Mouse (Mus musculus): ENCODE measurements around the gene Zfp362. TPM values are rescaled to one million over a fixed set of nuclear protein-coding genes. Genes with fewer than 3 reads are reported as not detected.

Gene Zfp362
- polyA plus RNA-seq, 1 experiment from 2014 or later = 31.3 TPM

DNA sequence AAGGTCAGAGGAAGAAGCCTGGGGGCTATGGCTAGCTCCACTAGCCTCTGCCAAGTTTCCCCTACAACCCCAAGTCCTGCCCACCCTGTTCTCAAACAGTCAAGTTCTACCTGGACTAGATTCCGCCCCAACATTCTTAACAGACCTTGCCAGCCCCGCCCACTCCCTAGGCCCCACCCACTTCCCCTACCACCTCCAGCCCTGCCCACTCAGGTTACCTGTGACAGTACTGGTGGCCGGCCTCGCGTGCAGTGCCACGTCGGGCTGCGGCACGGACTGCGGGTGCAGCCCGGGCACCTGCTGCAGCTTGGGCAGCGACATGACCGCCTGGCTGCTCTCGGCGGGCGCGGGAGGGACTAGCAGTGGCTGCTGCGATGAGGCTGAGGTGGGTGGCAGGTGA, 16.2 kb downstream of the Zfp362 start:
- H3K9me3 ChIP-seq (ENCODE audit: control insufficient read depth, low read length) = no peaks in the 10 kb centered on the region
- no peak for DNase-seq (ENCODE audit: low spot score)
- peak; percentile 45; the same call in 1 of the 2 replicates for ATAC-seq (replicated peaks; ENCODE audit: low FRiP score, low TSS enrichment, low read depth)
- H3K4me3 ChIP-seq (ENCODE audit: low read depth, low read length) = no peak overlapping the region
- H3K36me3 ChIP-seq (ENCODE audit: control insufficient read depth, insufficient read depth, low read length) = peaks cover 57% of the 10 kb centered on the region
- no peaks in the 10 kb centered on the region for H3K27me3 ChIP-seq (replicated peaks; ENCODE audit: control insufficient read depth, insufficient read depth, low read length)
- H3K4me1 ChIP-seq (replicated peaks; ENCODE audit: control insufficient read depth, insufficient read depth, low read length) = peaks cover 4% of the 10 kb centered on the region; the same call in 1 of the 2 replicates
- H3K9ac ChIP-seq (ENCODE audit: low read length) = no peak overlapping the region
- H3K4me2 ChIP-seq (ENCODE audit: low read length) = peak overlapping the region; percentile 26
- 44% methylated on average over 18 of the region's 18 CpGs for WGBS
- H3K27ac ChIP-seq (ENCODE audit: low read depth) = no peak overlapping the region

GRCm38 (mm10) chr4:128788108-128788507, 17.7 kb downstream of the Zfp362 start:
- Histone ChIP-seq H3K36me3 (ENCODE audit: control insufficient read depth, insufficient read depth, low read length) (peaks cover 71% of the 10 kb centered on the region), H3K27ac (ENCODE audit: low read depth) (no peak overlapping the region), H3K4me2 (ENCODE audit: low read length) (no peak overlapping the region), H3K27me3 (replicated peaks; ENCODE audit: control insufficient read depth, insufficient read depth, low read length) (no peaks in the 10 kb centered on the region), H3K9me3 (ENCODE audit: control insufficient read depth, low read length) (no peaks in the 10 kb centered on the region), H3K4me3 (ENCODE audit: low read depth, low read length) (no peak overlapping the region), H3K9ac (ENCODE audit: low read length) (no peak overlapping the region), H3K4me1 (replicated peaks; ENCODE audit: control insufficient read depth, insufficient read depth, low read length) (peaks cover 4% of the 10 kb centered on the region; the same call in 1 of the 2 replicates)
- WGBS = 94% methylated on average over 4 of the region's 4 CpGs
- ATAC-seq (replicated peaks; ENCODE audit: low FRiP score, low TSS enrichment, low read depth) (no peak), DNase-seq (ENCODE audit: low spot score) (no peak)

DNA sequence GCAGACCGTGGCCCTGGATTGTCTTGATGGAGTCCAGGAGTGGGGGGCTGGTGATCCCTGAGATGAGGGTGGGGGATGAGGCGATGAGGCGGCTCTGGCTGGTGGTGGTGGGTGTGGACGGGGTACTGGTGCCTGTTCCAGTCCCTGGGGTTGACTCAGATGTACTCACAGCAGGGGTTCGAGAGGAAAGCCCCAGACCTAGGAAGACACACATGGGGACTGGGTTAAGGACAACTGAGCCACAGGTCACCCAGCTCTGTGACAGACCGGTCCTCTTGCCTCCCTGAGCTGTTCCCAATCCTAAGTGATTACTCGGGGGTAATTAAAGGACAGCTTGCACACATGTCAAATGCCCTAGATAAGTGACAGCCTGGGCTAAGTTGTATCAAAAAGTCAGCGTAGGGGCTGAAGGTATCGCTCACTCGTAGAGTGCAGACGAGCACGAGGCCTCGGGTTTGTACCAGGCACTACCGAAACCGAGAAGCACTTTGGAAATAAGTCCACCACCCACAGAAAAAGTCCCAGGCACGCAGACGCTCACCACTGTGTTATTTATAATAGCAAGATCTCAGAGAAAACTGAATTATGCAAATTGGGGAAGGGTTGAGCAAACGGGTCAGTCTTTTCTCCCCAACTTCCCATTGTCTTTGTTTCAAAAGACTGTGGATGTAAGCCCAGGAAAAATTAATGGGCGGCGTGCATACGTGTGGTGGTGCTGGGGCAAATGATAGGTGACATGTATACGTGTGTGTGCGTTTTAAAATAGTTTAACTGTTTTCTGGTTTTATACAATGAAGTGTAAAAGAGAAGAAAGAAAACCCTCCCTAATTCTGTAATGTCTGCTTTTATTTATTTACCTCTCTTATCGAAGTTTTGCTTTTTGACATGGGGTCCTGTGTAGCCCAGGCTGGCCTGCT, 18.6 kb downstream of the Zfp362 start:
- ATAC-seq (replicated peaks; ENCODE audit: low FRiP score, low TSS enrichment, low read depth) (no peak), DNase-seq (ENCODE audit: low spot score) (no peak)
- Histone ChIP-seq H3K9ac (ENCODE audit: low read length) (no peak overlapping the region), H3K27ac (ENCODE audit: low read depth) (no peak overlapping the region), H3K27me3 (replicated peaks; ENCODE audit: control insufficient read depth, insufficient read depth, low read length) (no peaks in the 10 kb centered on the region), H3K36me3 (ENCODE audit: control insufficient read depth, insufficient read depth, low read length) (peaks cover 74% of the 10 kb centered on the region), H3K4me3 (ENCODE audit: low read depth, low read length) (no peak overlapping the region), H3K4me1 (replicated peaks; ENCODE audit: control insufficient read depth, insufficient read depth, low read length) (peaks cover 5% of the 10 kb centered on the region; the same call in 1 of the 2 replicates), H3K4me2 (ENCODE audit: low read length) (no peak overlapping the region), H3K9me3 (ENCODE audit: control insufficient read depth, low read length) (no peaks in the 10 kb centered on the region)
- WGBS = 87% methylated on average over 24 of the region's 24 CpGs

DNA sequence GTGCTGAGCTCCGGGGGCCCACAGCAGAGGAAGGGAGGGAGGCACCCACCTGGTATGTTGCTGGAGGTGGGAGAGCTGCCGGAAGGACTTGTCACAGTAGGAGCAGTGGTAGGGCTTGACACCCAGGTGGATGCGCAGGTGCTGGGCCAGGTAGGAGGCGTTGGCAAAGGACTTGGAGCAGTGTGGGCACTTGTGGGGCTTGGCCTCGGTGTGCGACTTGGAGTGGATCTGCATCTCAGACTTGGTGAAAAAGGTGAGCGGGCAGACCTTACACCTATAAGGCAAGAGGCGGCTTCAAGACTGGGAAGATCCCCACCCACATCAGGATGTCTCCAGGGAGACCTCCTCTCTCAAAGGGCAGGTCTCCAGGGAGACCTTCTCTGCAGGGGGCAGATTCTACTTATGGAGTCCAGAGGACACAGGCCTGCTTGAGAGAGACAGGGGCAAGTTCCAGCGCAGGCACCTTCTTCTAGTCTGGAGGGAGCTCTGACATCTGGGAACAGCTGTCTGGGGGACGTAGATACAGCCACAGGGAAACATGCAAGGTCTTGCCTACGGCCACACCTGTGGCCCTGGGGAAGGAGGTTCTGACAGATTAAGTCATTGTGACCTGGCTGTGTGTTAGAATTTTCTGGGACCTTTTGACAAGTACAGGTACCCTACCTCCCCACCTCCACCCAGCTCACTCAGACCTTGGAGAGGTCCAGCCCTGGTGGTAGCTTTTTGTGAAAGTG, 19.8 kb downstream of the Zfp362 start:
- no peak overlapping the region for H3K4me2 ChIP-seq (ENCODE audit: low read length)
- 91% methylated on average over 11 of the region's 11 CpGs for WGBS
- no peaks in the 10 kb centered on the region for H3K9me3 ChIP-seq (ENCODE audit: control insufficient read depth, low read length)
- DNase-seq (ENCODE audit: low spot score) (no peak), ATAC-seq (replicated peaks; ENCODE audit: low FRiP score, low TSS enrichment, low read depth) (no peak)
- H3K27me3 ChIP-seq (replicated peaks; ENCODE audit: control insufficient read depth, insufficient read depth, low read length) = no peaks in the 10 kb centered on the region
- peaks cover 81% of the 10 kb centered on the region for H3K36me3 ChIP-seq (ENCODE audit: control insufficient read depth, insufficient read depth, low read length)
- peaks cover 8% of the 10 kb centered on the region; the same call in 1 of the 2 replicates for H3K4me1 ChIP-seq (replicated peaks; ENCODE audit: control insufficient read depth, insufficient read depth, low read length)
- H3K27ac ChIP-seq (ENCODE audit: low read depth) = no peak overlapping the region
- no peak overlapping the region for H3K4me3 ChIP-seq (ENCODE audit: low read depth, low read length)
- no peak overlapping the region for H3K9ac ChIP-seq (ENCODE audit: low read length)

- no peak for DNase-seq (ENCODE audit: low spot score)
- no peak overlapping the region for H3K4me2 ChIP-seq (ENCODE audit: low read length)
- no peak for ATAC-seq (replicated peaks; ENCODE audit: low FRiP score, low TSS enrichment, low read depth)
- H3K9ac ChIP-seq (ENCODE audit: low read length) = no peak overlapping the region
- H3K4me3 ChIP-seq (ENCODE audit: low read depth, low read length) = no peak overlapping the region
- H3K36me3 ChIP-seq (ENCODE audit: control insufficient read depth, insufficient read depth, low read length) = peaks cover 88% of the 10 kb centered on the region
- H3K27me3 ChIP-seq (replicated peaks; ENCODE audit: control insufficient read depth, insufficient read depth, low read length) = no peaks in the 10 kb centered on the region
- no peak overlapping the region for H3K27ac ChIP-seq (ENCODE audit: low read depth)
- WGBS = 92% methylated on average over 15 of the region's 15 CpGs
- 0 out of 2 replicates have a peak, but pooled peaks cover 5% of the 10 kb centered on the region for H3K4me1 ChIP-seq (replicated peaks; ENCODE audit: control insufficient read depth, insufficient read depth, low read length)
- H3K9me3 ChIP-seq (ENCODE audit: control insufficient read depth, low read length) = no peaks in the 10 kb centered on the region
Measured at GRCm38 (mm10) chr4:128784950-128785631, 20.8 kb downstream of the Zfp362 start.

DNA sequence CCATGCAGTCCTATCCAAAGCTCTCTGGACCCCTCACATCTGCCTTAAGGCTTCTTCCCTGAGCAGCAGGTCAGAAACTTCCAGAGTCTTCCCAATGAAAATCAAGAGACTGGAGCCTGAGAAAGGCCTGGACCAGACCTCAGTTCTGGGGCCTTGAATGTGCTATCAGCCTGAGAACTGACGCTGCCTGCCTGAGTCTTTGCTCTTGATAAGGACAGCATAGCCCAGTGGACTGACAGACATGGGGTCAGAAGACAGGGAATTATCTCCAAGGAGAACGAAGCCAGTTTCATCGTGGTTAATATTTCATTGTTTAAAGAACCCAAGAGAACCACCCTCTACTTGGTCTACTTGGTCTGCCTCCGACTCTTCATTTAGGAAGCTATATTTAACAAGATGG, 23.2 kb downstream of the Zfp362 start:
- Histone ChIP-seq H3K36me3 (ENCODE audit: control insufficient read depth, insufficient read depth, low read length) (peaks cover 95% of the 10 kb centered on the region), H3K9me3 (ENCODE audit: control insufficient read depth, low read length) (no peaks in the 10 kb centered on the region), H3K27ac (ENCODE audit: low read depth) (no peak overlapping the region), H3K27me3 (replicated peaks; ENCODE audit: control insufficient read depth, insufficient read depth, low read length) (no peaks in the 10 kb centered on the region), H3K4me2 (ENCODE audit: low read length) (no peak overlapping the region), H3K4me1 (replicated peaks; ENCODE audit: control insufficient read depth, insufficient read depth, low read length) (0 out of 2 replicates have a peak, but pooled peaks cover 5% of the 10 kb centered on the region), H3K4me3 (ENCODE audit: low read depth, low read length) (no peak overlapping the region), H3K9ac (ENCODE audit: low read length) (no peak overlapping the region)
- 47% methylated on average over 4 of the region's 4 CpGs for WGBS
- no peak for ATAC-seq (replicated peaks; ENCODE audit: low FRiP score, low TSS enrichment, low read depth)
- no peak for DNase-seq (ENCODE audit: low spot score)

GRCm38 (mm10) chr4:128782037-128782436, 23.8 kb downstream of the Zfp362 start:
- H3K27me3 ChIP-seq (replicated peaks; ENCODE audit: control insufficient read depth, insufficient read depth, low read length) = no peaks in the 10 kb centered on the region
- 0 out of 2 replicates have a peak, but pooled peaks cover 5% of the 10 kb centered on the region for H3K4me1 ChIP-seq (replicated peaks; ENCODE audit: control insufficient read depth, insufficient read depth, low read length)
- H3K4me2 ChIP-seq (ENCODE audit: low read length) = no peak overlapping the region
- DNase-seq (ENCODE audit: low spot score) = no peak
- peaks cover 95% of the 10 kb centered on the region for H3K36me3 ChIP-seq (ENCODE audit: control insufficient read depth, insufficient read depth, low read length)
- H3K9ac ChIP-seq (ENCODE audit: low read length) = no peak overlapping the region
- H3K27ac ChIP-seq (ENCODE audit: low read depth) = no peak overlapping the region
- H3K9me3 ChIP-seq (ENCODE audit: control insufficient read depth, low read length) = no peaks in the 10 kb centered on the region
- 84% methylated on average over 7 of the region's 7 CpGs for WGBS
- ATAC-seq (replicated peaks; ENCODE audit: low FRiP score, low TSS enrichment, low read depth) = no peak
- no peak overlapping the region for H3K4me3 ChIP-seq (ENCODE audit: low read depth, low read length)

DNA sequence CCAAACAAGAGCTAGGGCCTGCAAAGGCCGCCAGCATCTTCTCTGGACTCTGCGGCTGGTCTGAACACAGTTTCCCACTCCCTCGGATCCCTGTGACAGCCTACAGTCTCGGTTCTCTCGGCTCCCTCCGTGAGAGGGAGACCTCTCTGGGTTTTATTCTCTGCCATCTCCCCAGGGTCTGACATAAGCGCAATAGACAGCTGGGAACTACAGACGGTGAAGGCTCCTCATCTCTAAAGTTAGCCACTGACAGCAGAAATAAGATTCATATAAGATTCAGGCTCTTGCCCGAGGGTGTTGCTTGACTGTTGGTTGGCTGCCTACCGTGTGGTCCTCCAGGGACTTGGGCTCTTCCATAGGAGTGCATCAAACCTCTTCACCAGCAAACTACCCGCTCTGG, 28.3 kb downstream of the Zfp362 start:
- H3K4me2 ChIP-seq (ENCODE audit: low read length) = no peak overlapping the region
- WGBS = 81% methylated on average over 11 of the region's 11 CpGs
- no peak overlapping the region for H3K27ac ChIP-seq (ENCODE audit: low read depth)
- H3K4me3 ChIP-seq (ENCODE audit: low read depth, low read length) = no peak overlapping the region
- no peaks in the 10 kb centered on the region for H3K27me3 ChIP-seq (replicated peaks; ENCODE audit: control insufficient read depth, insufficient read depth, low read length)
- H3K9ac ChIP-seq (ENCODE audit: low read length) = no peak overlapping the region
- DNase-seq (ENCODE audit: low spot score) = no peak
- 0 out of 2 replicates have a peak, but pooled peaks cover 5% of the 10 kb centered on the region for H3K4me1 ChIP-seq (replicated peaks; ENCODE audit: control insufficient read depth, insufficient read depth, low read length)
- no peaks in the 10 kb centered on the region for H3K9me3 ChIP-seq (ENCODE audit: control insufficient read depth, low read length)
- H3K36me3 ChIP-seq (ENCODE audit: control insufficient read depth, insufficient read depth, low read length) = peaks cover 99% of the 10 kb centered on the region
- ATAC-seq (replicated peaks; ENCODE audit: low FRiP score, low TSS enrichment, low read depth) = no peak

All from intestine, embryonic 14.5 days (tissue).